Mouse (Mus musculus): ENCODE results near the gene Sstr1. TPM values are rescaled to one million over a fixed set of nuclear protein-coding genes. Genes with fewer than 3 reads are reported as not detected.

Gene Sstr1
- 1.4 and 1.9 TPM in 2 replicates for polyA plus RNA-seq (2016; fragmentation: Nextera tagmentation; extraction: Ambion mirVana)

- no peaks in the 10 kb centered on the region for H3K36me3 ChIP-seq
- no peaks in the 10 kb centered on the region for H3K9me3 ChIP-seq
- 18% methylated on average over 21 of the region's 21 CpGs for WGBS
- ATAC-seq (ENCODE audit: insufficient number of reproducible peaks, insufficient read depth, low FRiP score, low TSS enrichment, low read depth), result no peak
- peak within 1 kb of the TSS; percentile 49 for H3K9ac ChIP-seq (replicated peaks)
- peak within 1 kb of the TSS; percentile 98 for H3K4me2 ChIP-seq
- peaks cover 45% of the 10 kb centered on the region for H3K27me3 ChIP-seq
- H3K27ac ChIP-seq, result no peak within 1 kb of the TSS
- peaks cover 26% of the 10 kb centered on the region for H3K4me1 ChIP-seq (replicated peaks)
- peak within 1 kb of the TSS; percentile 54 for H3K4me3 ChIP-seq (replicated peaks)
These were observed at the start of gene Sstr1 for GRCm38 (mm10) chr12:58211163-58212071. Gene Sstr1 (plus strand): TSS chr12:58211772.

- Histone ChIP-seq H3K27me3 (no peaks in the 10 kb centered on the region), H3K4me2 (no peak overlapping the region), H3K36me3 (no peaks in the 10 kb centered on the region), H3K9me3 (no peaks in the 10 kb centered on the region), H3K4me3 (replicated peaks) (no peak overlapping the region), H3K9ac (replicated peaks) (no peak overlapping the region), H3K4me1 (replicated peaks) (no peaks in the 10 kb centered on the region), H3K27ac (no peak overlapping the region)
- ATAC-seq (ENCODE audit: insufficient number of reproducible peaks, insufficient read depth, low FRiP score, low TSS enrichment, low read depth), result no peak
- WGBS, result 88% methylated on average over 1 of the region's 1 CpGs
These were observed 12.8 kb upstream of the Sstr1 start for GRCm38 (mm10) chr12:58198810-58199209.

GRCm38 (mm10) chr12:58201190-58201589 lies 10.4 kb upstream of the Sstr1 start:
- Histone ChIP-seq H3K9me3 (no peaks in the 10 kb centered on the region), H3K27me3 (no peaks in the 10 kb centered on the region), H3K36me3 (no peaks in the 10 kb centered on the region), H3K27ac (no peak overlapping the region), H3K4me1 (replicated peaks) (no peaks in the 10 kb centered on the region), H3K4me2 (no peak overlapping the region), H3K4me3 (replicated peaks) (no peak overlapping the region), H3K9ac (replicated peaks) (no peak overlapping the region)
- ATAC-seq (ENCODE audit: insufficient number of reproducible peaks, insufficient read depth, low FRiP score, low TSS enrichment, low read depth), result no peak

- 92% methylated on average over 1 of the region's 1 CpGs for WGBS
- Histone ChIP-seq H3K4me3 (replicated peaks) (no peak overlapping the region), H3K36me3 (no peaks in the 10 kb centered on the region), H3K4me2 (no peak overlapping the region), H3K27ac (no peak overlapping the region), H3K9me3 (no peaks in the 10 kb centered on the region), H3K9ac (replicated peaks) (no peak overlapping the region), H3K27me3 (peaks cover 27% of the 10 kb centered on the region), H3K4me1 (replicated peaks) (peaks cover 11% of the 10 kb centered on the region)
- ATAC-seq (ENCODE audit: insufficient number of reproducible peaks, insufficient read depth, low FRiP score, low TSS enrichment, low read depth), result no peak
These were observed 3.6 kb upstream of the Sstr1 start for GRCm38 (mm10) chr12:58207956-58208355.

- H3K27me3 ChIP-seq, result peaks cover 45% of the 10 kb centered on the region
- H3K27ac ChIP-seq, result no peak overlapping the region
- peak overlapping the region; percentile 49 for H3K9ac ChIP-seq (replicated peaks)
- no peaks in the 10 kb centered on the region for H3K9me3 ChIP-seq
- H3K4me1 ChIP-seq (replicated peaks), result peaks cover 26% of the 10 kb centered on the region
- ATAC-seq (ENCODE audit: insufficient number of reproducible peaks, insufficient read depth, low FRiP score, low TSS enrichment, low read depth), result peak; percentile 48; the same call in 1 of the 2 replicates
- peak overlapping the region; percentile 98 for H3K4me2 ChIP-seq
- peak overlapping the region; percentile 54 for H3K4me3 ChIP-seq (replicated peaks)
- H3K36me3 ChIP-seq, result no peaks in the 10 kb centered on the region
- WGBS, result under 1% methylated on average over 39 of the region's 39 CpGs
These were observed 820 bp downstream of the Sstr1 start for GRCm38 (mm10) chr12:58212261-58212923.

- no peak for ATAC-seq (ENCODE audit: insufficient number of reproducible peaks, insufficient read depth, low FRiP score, low TSS enrichment, low read depth)
- peaks cover 45% of the 10 kb centered on the region for H3K27me3 ChIP-seq
- no peak overlapping the region for H3K27ac ChIP-seq
- peaks cover 26% of the 10 kb centered on the region for H3K4me1 ChIP-seq (replicated peaks)
- no peaks in the 10 kb centered on the region for H3K36me3 ChIP-seq
- 4% methylated on average over 29 of the region's 29 CpGs for WGBS
- peak overlapping the region; percentile 98 for H3K4me2 ChIP-seq
- H3K9ac ChIP-seq (replicated peaks), result peak overlapping the region; percentile 49; the same call in 1 of the 2 replicates
- no peaks in the 10 kb centered on the region for H3K9me3 ChIP-seq
- peak overlapping the region; percentile 54 for H3K4me3 ChIP-seq (replicated peaks)
These were observed 1.4 kb downstream of the Sstr1 start for GRCm38 (mm10) chr12:58212924-58213450.

GRCm38 (mm10) chr12:58213451-58214288 lies 2.1 kb downstream of the Sstr1 start:
- peak overlapping the region; percentile 98 for H3K4me2 ChIP-seq
- H3K9me3 ChIP-seq, result no peaks in the 10 kb centered on the region
- H3K4me3 ChIP-seq (replicated peaks), result peak overlapping the region; percentile 54
- H3K36me3 ChIP-seq, result no peaks in the 10 kb centered on the region
- H3K27ac ChIP-seq, result no peak overlapping the region
- ATAC-seq (ENCODE audit: insufficient number of reproducible peaks, insufficient read depth, low FRiP score, low TSS enrichment, low read depth), result peak; percentile 59; the same call in 1 of the 2 replicates
- H3K4me1 ChIP-seq (replicated peaks), result peaks cover 26% of the 10 kb centered on the region
- under 1% methylated on average over 40 of the region's 40 CpGs for WGBS
- H3K27me3 ChIP-seq, result peaks cover 45% of the 10 kb centered on the region
- H3K9ac ChIP-seq (replicated peaks), result no peak overlapping the region

GRCm38 (mm10) chr12:58214289-58215136 lies 2.9 kb downstream of the Sstr1 start:
- no peak overlapping the region for H3K27ac ChIP-seq
- H3K27me3 ChIP-seq, result peaks cover 45% of the 10 kb centered on the region
- ATAC-seq (ENCODE audit: insufficient number of reproducible peaks, insufficient read depth, low FRiP score, low TSS enrichment, low read depth), result no peak; the same call in 1 of the 2 replicates
- H3K9ac ChIP-seq (replicated peaks), result no peak overlapping the region
- peak overlapping the region; percentile 98 for H3K4me2 ChIP-seq
- H3K4me3 ChIP-seq (replicated peaks), result peak overlapping the region; percentile 54
- 8% methylated on average over 13 of the region's 13 CpGs for WGBS
- peaks cover 26% of the 10 kb centered on the region for H3K4me1 ChIP-seq (replicated peaks)
- no peaks in the 10 kb centered on the region for H3K36me3 ChIP-seq
- H3K9me3 ChIP-seq, result no peaks in the 10 kb centered on the region

- Histone ChIP-seq H3K27me3 (peaks cover 35% of the 10 kb centered on the region), H3K9me3 (no peaks in the 10 kb centered on the region), H3K4me3 (replicated peaks) (no peak overlapping the region), H3K27ac (no peak overlapping the region), H3K9ac (replicated peaks) (no peak overlapping the region), H3K4me1 (replicated peaks) (peaks cover 24% of the 10 kb centered on the region), H3K4me2 (no peak overlapping the region), H3K36me3 (no peaks in the 10 kb centered on the region)
- ATAC-seq (ENCODE audit: insufficient number of reproducible peaks, insufficient read depth, low FRiP score, low TSS enrichment, low read depth), result no peak
- WGBS, result 52% methylated on average over 2 of the region's 2 CpGs
These were observed 4.6 kb downstream of the Sstr1 start for GRCm38 (mm10) chr12:58216218-58216617.

- Histone ChIP-seq H3K4me3 (replicated peaks) (no peak overlapping the region), H3K27me3 (peaks cover 6% of the 10 kb centered on the region; the same call in 1 of the 2 replicates), H3K4me2 (no peak overlapping the region), H3K36me3 (no peaks in the 10 kb centered on the region), H3K9me3 (no peaks in the 10 kb centered on the region), H3K4me1 (replicated peaks) (peaks cover 9% of the 10 kb centered on the region; the same call in 1 of the 2 replicates), H3K9ac (replicated peaks) (no peak overlapping the region), H3K27ac (no peak overlapping the region)
- no peak for ATAC-seq (ENCODE audit: insufficient number of reproducible peaks, insufficient read depth, low FRiP score, low TSS enrichment, low read depth)
- WGBS, result 91% methylated on average over 3 of the region's 3 CpGs
These were observed 7.5 kb downstream of the Sstr1 start for GRCm38 (mm10) chr12:58219078-58219477.

All from limb, embryonic 12.5 days (tissue).